Mouse (Mus musculus) MEL (cell line): ENCODE measurements around the gene Myh7.

ENCODE experiments used
- CTCF ChIP-seq, 3 experiments: IDR thresholded peaks in 2 of 3; conservative IDR thresholded peaks in 1 of 3; 2 replicates each; pipeline ENCODE4 v1.5.1; 2011 to 2012; ENCODE audit warnings: low read length in 3 of 3, low read depth in 2 of 3, mild to moderate bottlenecking in 2 of 3, improper control_type of control experiment in 1 of 3, inconsistent platforms in 1 of 3, mixed read lengths in 1 of 3, moderate library complexity in 1 of 3; ENCODE audit not compliant: control insufficient read depth in 1 of 3, insufficient read depth in 1 of 3, poor library complexity in 1 of 3, severe bottlenecking in 1 of 3
- EP300 ChIP-seq, 2 experiments: IDR thresholded peaks; 2 replicates each; pipeline ENCODE4 v1.6.1; 2011; ENCODE audit warnings: improper control_type of control experiment in 2 of 2, low read length in 2 of 2, low read depth in 1 of 2, mild to moderate bottlenecking in 1 of 2
- KAT2A ChIP-seq: conservative IDR thresholded peaks from 2 replicates; pipeline ENCODE4 v1.6.1; 2012; ENCODE audit warnings: low read depth, low read length, improper control_type of control experiment, inconsistent platforms
- MEF2A ChIP-seq: IDR thresholded peaks from 2 replicates; pipeline ENCODE4 v1.6.1; 2014; ENCODE audit warnings: low read depth, mild to moderate bottlenecking, inconsistent platforms, low read length, improper control_type of control experiment; ENCODE audit not compliant: poor library complexity, insufficient replicate concordance, severe bottlenecking; ENCODE audit errors: extremely low read depth
- POLR2A ChIP-seq, 2 experiments: IDR thresholded peaks; 2 replicates each; pipeline ENCODE4 v1.6.1; 2011 to 2012; ENCODE audit warnings: low read length in 2 of 2, mild to moderate bottlenecking in 2 of 2, control low read depth in 1 of 2, improper control_type of control experiment in 1 of 2, low read depth in 1 of 2, moderate library complexity in 1 of 2; ENCODE audit not compliant: control insufficient read depth in 1 of 2, insufficient read depth in 1 of 2, poor library complexity in 1 of 2
- POLR2AphosphoS2 ChIP-seq: IDR thresholded peaks from 2 replicates; pipeline ENCODE4 v1.6.1; 2011; ENCODE audit warnings: low read length, improper control_type of control experiment
- TAL1 ChIP-seq: IDR thresholded peaks from 2 replicates; pipeline ENCODE4 v1.6.1; 2012; ENCODE audit warnings: mild to moderate bottlenecking, inconsistent platforms, low read length, moderate library complexity, mixed read lengths
- ZC3H11A ChIP-seq: IDR thresholded peaks from 2 replicates; pipeline ENCODE4 v1.6.1; 2012; ENCODE audit warnings: low read depth, mild to moderate bottlenecking, inconsistent platforms, low read length, improper control_type of control experiment

DNA sequence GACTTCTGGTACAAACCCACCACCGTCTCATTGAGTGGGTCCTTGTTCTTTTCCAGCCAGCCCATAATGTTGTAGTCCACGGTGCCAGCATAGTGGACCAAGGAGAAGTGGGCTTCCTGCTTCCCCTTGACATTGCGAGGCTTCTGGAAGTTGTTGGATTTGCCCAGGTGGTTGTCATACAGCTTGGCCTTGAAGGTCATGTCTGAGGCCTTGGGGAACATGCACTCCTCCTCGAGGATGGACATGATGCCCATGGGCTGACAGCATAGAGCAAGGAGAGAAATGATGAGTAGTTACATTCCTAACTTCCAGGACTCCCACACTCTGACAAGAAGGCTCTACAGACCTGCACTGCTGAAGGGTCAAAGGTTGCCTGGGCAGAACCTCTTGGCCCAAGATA, 35.9 kb downstream of the Myh7 start:
- TF ChIP-seq CTCF (IDR thresholded peaks at IDR 0.05 in 2 of 3, conservative IDR thresholded peaks at IDR 0.05 in 1 of 3; ENCODE audit: control insufficient read depth in 1 of 3, insufficient read depth in 1 of 3, low read depth in 2 of 3, low read length in 3 of 3, poor library complexity in 1 of 3, severe bottlenecking in 1 of 3) (no peak), KAT2A (no peak), MEF2A (no peak), EP300 (IDR thresholded peaks at IDR 0.05; ENCODE audit: low read depth in 1 of 2, low read length in 2 of 2) (no peak), POLR2A (IDR thresholded peaks at IDR 0.05; ENCODE audit: control insufficient read depth in 1 of 2, insufficient read depth in 1 of 2, low read depth in 1 of 2, low read length in 2 of 2, poor library complexity in 1 of 2) (no peak), TAL1 (no peak), ZC3H11A (no peak), POLR2AphosphoS2 (no peak)
